8 mouse cellular contexts compared by ENCODE assay signal in the genomic region with DNA sequence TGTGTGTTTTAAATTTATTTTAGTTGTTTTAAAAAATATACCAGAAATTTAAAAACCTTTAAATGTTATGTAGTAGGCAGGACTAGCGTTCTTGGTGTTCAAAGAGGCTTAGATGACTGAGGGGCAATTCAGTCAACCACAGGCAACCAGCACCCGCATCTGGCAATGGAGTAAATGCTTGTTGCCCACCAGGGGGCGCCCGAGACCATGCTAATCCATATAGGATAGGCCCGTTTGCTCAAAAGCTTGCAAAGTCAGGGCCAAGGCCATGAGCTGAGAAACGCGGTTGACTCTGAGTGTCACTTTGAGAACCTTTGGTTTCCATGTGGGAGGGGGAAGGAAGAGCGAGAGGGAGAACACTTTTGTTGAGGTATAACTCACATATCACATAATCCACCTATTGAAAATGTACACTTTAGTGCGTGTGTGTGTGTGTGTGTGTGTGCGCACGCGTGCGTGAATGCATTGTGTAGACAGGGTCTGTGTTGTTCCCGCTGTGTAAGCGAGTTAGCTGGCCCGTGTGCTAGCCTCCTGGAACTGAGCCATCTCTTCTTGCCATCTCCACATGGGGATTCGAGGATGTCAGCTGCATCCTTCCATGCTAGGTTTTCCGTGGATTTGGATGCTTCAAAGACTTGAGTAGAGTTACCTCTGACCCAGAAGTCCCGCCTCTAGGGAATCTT. TPM values are rescaled to one million over a fixed set of nuclear protein-coding genes. Genes with fewer than 3 reads are reported as not detected.
DNase-seq lines count a peak whose midpoint lies in the region; ATAC-seq and TF ChIP-seq lines count a peak whose summit lies in the region.

No protein-coding gene starts in this region.

- H3K27me3 ChIP-seq in forebrain, embryonic 13.5 days = peaks cover 41% of the 10 kb centered on the region
- peaks cover 8% of the 10 kb centered on the region for H3K27me3 ChIP-seq in lung, embryonic 14.5 days (ENCODE audit: insufficient read depth, low read length)

- no peaks in the 10 kb centered on the region for H3K9me3 ChIP-seq in forebrain, embryonic 13.5 days (replicated peaks)
- H3K9me3 ChIP-seq in lung, embryonic 14.5 days (ENCODE audit: low read depth, low read length) = no peaks in the 10 kb centered on the region

- peak; percentile 94 for DNase-seq in ES-CJ7 (ENCODE audit: low read depth, low spot score)
- DNase-seq in heart, postnatal 4 days = peak; percentile 96
- DNase-seq in layer of hippocampus, adult 2 months (ENCODE audit: low spot score in 2 of 2) = peak; percentile 82 to 96
- peak; percentile 98 for DNase-seq in lung, embryonic 14.5 days
- DNase-seq in ovary, adult 18-20 months (ENCODE audit: low spot score) = peak; percentile 81
- peak; percentile 64 to 66 for DNase-seq in thymus, adult 18-20 months

- no peak overlapping the region for H3K4me3 ChIP-seq in forebrain, embryonic 13.5 days
- H3K4me3 ChIP-seq in layer of hippocampus, adult 2 months = no peak overlapping the region
- no peak overlapping the region for H3K4me3 ChIP-seq in lung, embryonic 14.5 days (ENCODE audit: low read depth, low read length)

- no peak overlapping the region for H3K9ac ChIP-seq in forebrain, embryonic 13.5 days
- no peak overlapping the region for H3K9ac ChIP-seq in lung, embryonic 14.5 days

- H3K4me1 ChIP-seq in forebrain, embryonic 13.5 days = no peaks in the 10 kb centered on the region
- H3K4me1 ChIP-seq in lung, embryonic 14.5 days (ENCODE audit: insufficient read depth) = no peaks in the 10 kb centered on the region

- ATAC-seq in cerebellum, adult (ENCODE audit: insufficient number of reproducible peaks, low FRiP score, low TSS enrichment) = peak; percentile 49; the same call in 1 of the 2 replicates
- ATAC-seq in forebrain, embryonic 13.5 days = peak; percentile 75
- peak; percentile 78 for ATAC-seq in lung, embryonic 14.5 days (ENCODE audit: insufficient read depth)

- H3K27ac ChIP-seq in forebrain, embryonic 13.5 days = no peak overlapping the region
- no peak overlapping the region for H3K27ac ChIP-seq in layer of hippocampus, adult 2 months
- H3K27ac ChIP-seq in lung, embryonic 14.5 days (ENCODE audit: low read depth) = no peak overlapping the region

- peak; percentile 92 for TF ChIP-seq CTCF in layer of hippocampus, adult 2 months (conservative IDR thresholded peaks at IDR 0.05)
- TF ChIP-seq CTCF in lung, embryonic 14.5 days (IDR thresholded peaks at IDR 0.05; ENCODE audit: low read depth) = peak; percentile 96

- 47% methylated on average over 19 of the region's 19 CpGs for WGBS in forebrain, embryonic 13.5 days
- 43% methylated on average over 19 of the region's 19 CpGs for WGBS in lung, embryonic 14.5 days

- no peak overlapping the region for H3K4me2 ChIP-seq in forebrain, embryonic 13.5 days
- H3K4me2 ChIP-seq in lung, embryonic 14.5 days = no peak overlapping the region

- no peaks in the 10 kb centered on the region for H3K36me3 ChIP-seq in forebrain, embryonic 13.5 days (ENCODE audit: poor library complexity, severe bottlenecking)
- H3K36me3 ChIP-seq in lung, embryonic 14.5 days (ENCODE audit: insufficient read depth) = no peaks in the 10 kb centered on the region

RNA-seq across cellular contexts. Expression of a gene that starts 32.8 kb away (rescaled TPM):
- polyA plus RNA-seq in forebrain, embryonic 13.5 days (2015; fragmentation: Nextera tagmentation; extraction: Ambion mirVana) = 13.8 and 15.5 TPM in 2 replicates
- total RNA-seq in heart, postnatal 4 days (2021) = 1 to 10 TPM; 8.8 to 9.5 TPM
- total RNA-seq in layer of hippocampus, adult 2 months (2021) = 10 to 100 TPM; 35.6 to 35.8 TPM
- polyA plus RNA-seq in lung, embryonic 14.5 days (2014; fragmentation: Nextera tagmentation; extraction: Ambion mirVana) = 8.7 and 9.6 TPM in 2 replicates
